Mouse (Mus musculus) MEL (cell line): ENCODE data around the gene Il6st. TPM values are rescaled to one million over a fixed set of nuclear protein-coding genes. Genes with fewer than 3 reads are reported as not detected.

Experiments
- DNase-seq: peaks from one replicate; pipeline ENCODE4 v3.0.0; 2011; ENCODE audit warnings: low read depth, low spot score
- H3K27ac ChIP-seq: 2 replicates; pipeline ENCODE4 v1.5.1; 2012; ENCODE audit warnings: low read depth, mild to moderate bottlenecking, control low read depth, low read length, moderate library complexity; ENCODE audit not compliant: control insufficient read depth
- H3K27me3 ChIP-seq, 2 experiments: fragments of 150-350 bp in 1 of 2; sonication (generic) in 1 of 2; 2 replicates each; pipeline ENCODE4 v1.6.1; 2012; ENCODE audit warnings: low read length in 2 of 2, mild to moderate bottlenecking in 2 of 2, improper control_type of control experiment in 1 of 2, moderate library complexity in 1 of 2; ENCODE audit not compliant: insufficient read depth in 2 of 2, control insufficient read depth in 1 of 2
- H3K36me3 ChIP-seq, 2 experiments: 2 replicates each; pipeline ENCODE4 v1.6.1; 2012 to 2014; ENCODE audit warnings: low read length in 2 of 2, improper control_type of control experiment in 1 of 2, inconsistent platforms in 1 of 2, mild to moderate bottlenecking in 1 of 2; ENCODE audit not compliant: insufficient read depth in 2 of 2, control insufficient read depth in 1 of 2
- H3K4me1 ChIP-seq, 2 experiments: fragments of 150-350 bp in 1 of 2; sonication (generic) in 1 of 2; 2 replicates each; pipeline ENCODE4 v1.6.1; 2012; ENCODE audit warnings: low read length in 2 of 2, improper control_type of control experiment in 1 of 2, mild to moderate bottlenecking in 1 of 2; ENCODE audit not compliant: insufficient read depth in 2 of 2, control insufficient read depth in 1 of 2
- H3K4me3 ChIP-seq, 2 experiments: fragments of 150-350 bp in 1 of 2; sonication (generic) in 1 of 2; 2 replicates each; pipeline ENCODE4 v1.5.1; 2012; ENCODE audit warnings: low read depth in 2 of 2, low read length in 2 of 2, mild to moderate bottlenecking in 2 of 2, moderate library complexity in 2 of 2, control low read depth in 1 of 2, improper control_type of control experiment in 1 of 2; ENCODE audit not compliant: control insufficient read depth in 1 of 2, insufficient read depth in 1 of 2
- H3K79me2 ChIP-seq: 2 replicates; pipeline ENCODE4 v1.6.1; 2012; ENCODE audit warnings: mild to moderate bottlenecking, low read length, moderate library complexity; ENCODE audit not compliant: control insufficient read depth, poor library complexity, insufficient read depth
- H3K9ac ChIP-seq: 2 replicates; pipeline ENCODE4 v1.6.1; 2012; ENCODE audit warnings: low read depth, mild to moderate bottlenecking, control low read depth, low read length, moderate library complexity; ENCODE audit not compliant: control insufficient read depth, poor library complexity, severe bottlenecking
- H3K9me3 ChIP-seq: fragments of 150-350 bp; sonication (generic); replicated peaks from 2 replicates; pipeline ENCODE4 v1.6.1; 2012; ENCODE audit warnings: mild to moderate bottlenecking, low read length, improper control_type of control experiment, moderate library complexity; ENCODE audit not compliant: insufficient read depth
- ELF1 ChIP-seq: IDR thresholded peaks from 2 replicates; pipeline ENCODE4 v1.6.1; 2014; ENCODE audit warnings: low read depth, mild to moderate bottlenecking, inconsistent platforms, low read length, improper control_type of control experiment, moderate library complexity
- EP300 ChIP-seq, 2 experiments: IDR thresholded peaks; 2 replicates each; pipeline ENCODE4 v1.6.1; 2011; ENCODE audit warnings: improper control_type of control experiment in 2 of 2, low read length in 2 of 2, low read depth in 1 of 2, mild to moderate bottlenecking in 1 of 2
- ETS1 ChIP-seq: IDR thresholded peaks from 2 replicates; pipeline ENCODE4 v1.6.1; 2012; ENCODE audit warnings: low read depth, mild to moderate bottlenecking, inconsistent platforms, low read length, improper control_type of control experiment, moderate library complexity
- GABPA ChIP-seq: IDR thresholded peaks from 2 replicates; pipeline ENCODE4 v1.6.1; 2012; ENCODE audit warnings: low read depth, mild to moderate bottlenecking, inconsistent platforms, low read length, improper control_type of control experiment, moderate library complexity
- JUND ChIP-seq: IDR thresholded peaks from 2 replicates; pipeline ENCODE4 v1.6.1; 2011; ENCODE audit warnings: low read depth, mild to moderate bottlenecking, improper control_type of control experiment, low read length
- KAT2A ChIP-seq: conservative IDR thresholded peaks from 2 replicates; pipeline ENCODE4 v1.6.1; 2012; ENCODE audit warnings: low read depth, low read length, improper control_type of control experiment, inconsistent platforms
- MAFK ChIP-seq: IDR thresholded peaks from 2 replicates; pipeline ENCODE4 v1.6.1; 2011; ENCODE audit warnings: low read depth, mild to moderate bottlenecking, low read length, improper control_type of control experiment, borderline replicate concordance
- MAX ChIP-seq: IDR thresholded peaks from 2 replicates; pipeline ENCODE4 v1.6.1; 2011; ENCODE audit warnings: low read length, improper control_type of control experiment
- MXI1 ChIP-seq: IDR thresholded peaks from 2 replicates; pipeline ENCODE4 v1.6.1; 2011; ENCODE audit warnings: mild to moderate bottlenecking, low read depth, low read length, improper control_type of control experiment
- MYC ChIP-seq: IDR thresholded peaks from 2 replicates; pipeline ENCODE4 v1.6.1; 2011; ENCODE audit warnings: low read depth, mild to moderate bottlenecking, low read length, improper control_type of control experiment, moderate library complexity
- NELFE ChIP-seq: IDR thresholded peaks from 2 replicates; pipeline ENCODE4 v1.6.1; 2011; ENCODE audit warnings: low read depth, low read length, improper control_type of control experiment
- NRF1 ChIP-seq: IDR thresholded peaks from 2 replicates; pipeline ENCODE4 v1.6.1; 2014; ENCODE audit warnings: low read depth, mild to moderate bottlenecking, inconsistent platforms, low read length, improper control_type of control experiment, moderate library complexity; ENCODE audit not compliant: poor library complexity, insufficient read depth, severe bottlenecking
- POLR2A ChIP-seq, 2 experiments: IDR thresholded peaks; 2 replicates each; pipeline ENCODE4 v1.6.1; 2011 to 2012; ENCODE audit warnings: low read length in 2 of 2, mild to moderate bottlenecking in 2 of 2, control low read depth in 1 of 2, improper control_type of control experiment in 1 of 2, low read depth in 1 of 2, moderate library complexity in 1 of 2; ENCODE audit not compliant: control insufficient read depth in 1 of 2, insufficient read depth in 1 of 2, poor library complexity in 1 of 2
- POLR2AphosphoS2 ChIP-seq: IDR thresholded peaks from 2 replicates; pipeline ENCODE4 v1.6.1; 2011; ENCODE audit warnings: low read length, improper control_type of control experiment
- POLR2AphosphoS5 ChIP-seq: IDR thresholded peaks from 2 replicates; pipeline ENCODE4 v1.6.1; 2012; ENCODE audit warnings: low read depth, borderline replicate concordance, mild to moderate bottlenecking, inconsistent platforms, low read length, moderate library complexity, mixed read lengths
- RAD21 ChIP-seq: IDR thresholded peaks from 2 replicates; pipeline ENCODE4 v1.6.1; 2011; ENCODE audit warnings: mild to moderate bottlenecking, low read depth, low read length, improper control_type of control experiment
- SMC3 ChIP-seq: IDR thresholded peaks from 2 replicates; pipeline ENCODE4 v1.6.1; 2011; ENCODE audit warnings: low read depth, low read length, improper control_type of control experiment
- TCF12 ChIP-seq: IDR thresholded peaks from 2 replicates; pipeline ENCODE4 v1.6.1; 2014; ENCODE audit warnings: low read depth, mild to moderate bottlenecking, inconsistent platforms, low read length, improper control_type of control experiment, moderate library complexity
- UBTF ChIP-seq: IDR thresholded peaks from 2 replicates; pipeline ENCODE4 v1.6.1; 2012; ENCODE audit warnings: low read depth, mild to moderate bottlenecking, inconsistent platforms, low read length, improper control_type of control experiment, moderate library complexity, borderline replicate concordance; ENCODE audit not compliant: insufficient read depth
- USF1 ChIP-seq: IDR thresholded peaks from 2 replicates; pipeline ENCODE4 v1.6.1; 2014; ENCODE audit warnings: low read depth, mild to moderate bottlenecking, inconsistent platforms, low read length, improper control_type of control experiment, moderate library complexity
- ZC3H11A ChIP-seq: IDR thresholded peaks from 2 replicates; pipeline ENCODE4 v1.6.1; 2012; ENCODE audit warnings: low read depth, mild to moderate bottlenecking, inconsistent platforms, low read length, improper control_type of control experiment
- ZNF384 ChIP-seq: IDR thresholded peaks from 2 replicates; pipeline ENCODE4 v1.6.1; 2012; ENCODE audit warnings: low read depth, mild to moderate bottlenecking, inconsistent platforms, low read length, improper control_type of control experiment
- polyA plus RNA-seq, 2 experiments: library from polyadenylated mRNA; stranded (reverse) in 1 of 2; unstranded in 1 of 2; fragments of >175 nt in 1 of 2; fragments of >200 nt in 1 of 2; gene quantifications; 2 replicates each; pipeline versions ENCODE4 v1.2.1 to v1.2.4; 2012; ENCODE audit warnings: low replicate concordance in 2 of 2, low read depth in 1 of 2; ENCODE audit not compliant: insufficient read length in 2 of 2, insufficient read depth in 1 of 2, missing spikeins in 1 of 2
- total RNA-seq: library from RNA; depleted of rRNA; stranded (reverse); fragments of 300-350 nt; gene quantifications from 2 replicates; pipeline ENCODE4 v1.2.3, GENCODE M21; 2012

Il6st gene
- total and polyA plus RNA-seq, 3 experiments, result 1.7 to 3.7 TPM; not detected in 1

DNA sequence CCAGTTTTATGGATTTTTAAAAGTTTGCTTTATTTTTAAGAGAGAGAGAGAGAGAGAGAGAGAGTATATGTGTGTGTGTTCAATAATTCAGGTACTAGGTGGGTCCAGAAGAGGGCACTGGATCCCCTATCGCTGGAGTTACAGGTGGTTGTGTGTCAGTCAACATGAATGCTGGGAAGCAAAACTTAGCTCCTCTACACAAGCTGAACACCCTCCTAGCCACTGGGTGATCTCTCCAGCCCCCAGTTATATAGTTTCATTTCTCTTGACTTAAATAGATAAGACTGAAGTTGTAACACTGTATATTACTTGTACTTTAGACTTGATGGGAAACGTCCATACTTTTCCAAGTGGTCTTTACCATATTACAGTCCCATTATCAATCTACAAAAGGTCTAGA is 39.7 kb upstream of the Il6st start:
- Histone ChIP-seq H3K27ac (no peak overlapping the region), H3K9me3 (no peaks in the 10 kb centered on the region), H3K36me3 (peaks cover 0 to 2% of the 10 kb centered on the region in 2 experiments; a peak in 1 of 4 replicates), H3K27me3 (peaks cover 2 to 6% of the 10 kb centered on the region in 2 experiments), H3K4me3 (no peak overlapping the region), H3K4me1 (peaks cover 0 to 3% of the 10 kb centered on the region in 2 experiments; a peak in 1 of 4 replicates), H3K79me2 (no peaks in the 10 kb centered on the region), H3K9ac (no peak overlapping the region)
- no peak for DNase-seq
- no peak for TF ChIP-seq JUND
- TF ChIP-seq MYC, result no peak
- no peak for TF ChIP-seq POLR2A (IDR thresholded peaks at IDR 0.05; ENCODE audit: control insufficient read depth in 1 of 2, insufficient read depth in 1 of 2, low read depth in 1 of 2, low read length in 2 of 2, poor library complexity in 1 of 2)
- TF ChIP-seq MAX, result no peak
- no peak for TF ChIP-seq POLR2AphosphoS5
- TF ChIP-seq ETS1, result no peak
- no peak for TF ChIP-seq MXI1
- no peak for TF ChIP-seq ELF1
- no peak for TF ChIP-seq ZNF384

- no peak for DNase-seq
- Histone ChIP-seq H3K9me3 (no peaks in the 10 kb centered on the region), H3K27me3 (peaks cover 2 to 6% of the 10 kb centered on the region in 2 experiments), H3K36me3 (peaks cover 0 to 2% of the 10 kb centered on the region in 2 experiments; a peak in 1 of 4 replicates), H3K4me3 (no peak overlapping the region), H3K9ac (no peak overlapping the region), H3K79me2 (no peaks in the 10 kb centered on the region), H3K27ac (no peak overlapping the region), H3K4me1 (peaks cover 0 to 3% of the 10 kb centered on the region in 2 experiments; a peak in 1 of 4 replicates)
- TF ChIP-seq EP300 (IDR thresholded peaks at IDR 0.05; ENCODE audit: low read depth in 1 of 2, low read length in 2 of 2) (no peak), NRF1 (no peak), POLR2A (IDR thresholded peaks at IDR 0.05; ENCODE audit: control insufficient read depth in 1 of 2, insufficient read depth in 1 of 2, low read depth in 1 of 2, low read length in 2 of 2, poor library complexity in 1 of 2) (no peak), UBTF (no peak), KAT2A (no peak)
These were observed 39.2 kb upstream of the Il6st start for GRCm38 (mm10) chr13:112424635-112425034.

GRCm38 (mm10) chr13:112425181-112425654 is 38.7 kb upstream of the Il6st start:
- peaks cover 0 to 6% of the 10 kb centered on the region in 2 experiments; a peak in 3 of 4 replicates for H3K27me3 ChIP-seq
- no peak for DNase-seq
- no peak overlapping the region for H3K27ac ChIP-seq
- peaks cover 0 to 3% of the 10 kb centered on the region in 2 experiments; a peak in 1 of 4 replicates for H3K4me1 ChIP-seq
- peaks cover 0 to 2% of the 10 kb centered on the region in 2 experiments; a peak in 1 of 4 replicates for H3K36me3 ChIP-seq
- no peak overlapping the region for H3K9ac ChIP-seq
- H3K4me3 ChIP-seq, result no peak overlapping the region
- TF ChIP-seq TCF12, result no peak
- TF ChIP-seq ETS1, result no peak
- TF ChIP-seq MAFK, result no peak
- TF ChIP-seq RAD21, result no peak
- TF ChIP-seq POLR2AphosphoS2, result no peak
- no peak for TF ChIP-seq POLR2AphosphoS5
- no peak for TF ChIP-seq GABPA
- TF ChIP-seq ZC3H11A, result no peak
- TF ChIP-seq JUND, result no peak
- TF ChIP-seq MXI1, result no peak
- TF ChIP-seq NELFE, result no peak
- TF ChIP-seq USF1, result no peak
- TF ChIP-seq SMC3, result no peak
- H3K9me3 ChIP-seq, result no peaks in the 10 kb centered on the region
- H3K79me2 ChIP-seq, result no peaks in the 10 kb centered on the region
